Mouse (Mus musculus): ENCODE data around the gene Sirt3. TPM values are rescaled to one million over a fixed set of nuclear protein-coding genes. Genes with fewer than 3 reads are reported as not detected.

The Sirt3 gene
- total RNA-seq (2021) = 10 to 100 TPM; 20.4 to 27.3 TPM
- long read RNA-seq, experiment 1, transcript Sirt3-202 (7 exons, 1,416 nt) = major isoform, 8 of 55 reads
- long read RNA-seq, experiment 1, partial matches to known transcripts = 3 of 55 reads
- long read RNA-seq, experiment 1, other reads (novel, unspliced or antisense) = 43 of 55 reads
- long read RNA-seq, experiment 2, transcript Sirt3-202 (7 exons, 1,416 nt) = major isoform, 7 of 31 reads
- long read RNA-seq, experiment 2, partial matches to known transcripts = 3 of 31 reads
- long read RNA-seq, experiment 2, other reads (novel, unspliced or antisense) = 20 of 31 reads

GRCm38 (mm10) chr7:140881696-140882468, at the start of gene Sirt3, which contains the start of gene Psmd13:
Sirt3 (minus strand) TSS chr7:140882309.
Psmd13 (plus strand) TSS chr7:140881968.
- intact Hi-C loops (cut with DNase I) = loop anchor here (2.0 kb wide), 2 partner anchors 21 to 25 kb away; partner anchors contain the start of genes Bet1l, Gm45785 and Ric8a
- Histone ChIP-seq H3K27ac (peak within 1 kb of the TSS; percentile 89), H3K4me3 (peak within 1 kb of the TSS; percentile 82)
- peak; percentile 96 for DNase-seq
- TF ChIP-seq CTCF (IDR thresholded peaks at IDR 0.05) = no peak

GRCm38 (mm10) chr7:140927181-140927580, 45.1 kb upstream of the Sirt3 start:
- DNase-seq = no peak
- Histone ChIP-seq H3K27ac (no peak overlapping the region), H3K4me3 (no peak overlapping the region)
- no peak for TF ChIP-seq CTCF (IDR thresholded peaks at IDR 0.05)
- intact Hi-C loops (cut with DNase I) = no loop called here

- Histone ChIP-seq H3K27ac (no peak overlapping the region), H3K4me3 (peak overlapping the region; percentile 62)
- TF ChIP-seq CTCF (IDR thresholded peaks at IDR 0.05) = no peak
- no peak for DNase-seq
- intact Hi-C loops (cut with DNase I) = no loop called here
Measured at GRCm38 (mm10) chr7:140923070-140923775, 41.1 kb upstream of the Sirt3 start.

GRCm38 (mm10) chr7:140922398-140923069, 40.4 kb upstream of the Sirt3 start:
- H3K4me3 ChIP-seq = peak overlapping the region; percentile 62
- H3K27ac ChIP-seq = no peak overlapping the region
- intact Hi-C loops (cut with DNase I) = no loop called here
- peak; percentile 81 for DNase-seq
- no peak for TF ChIP-seq CTCF (IDR thresholded peaks at IDR 0.05)

GRCm38 (mm10) chr7:140921225-140921975, 39.3 kb upstream of the Sirt3 start:
- intact Hi-C loops (cut with DNase I) = no loop called here
- no peak for DNase-seq
- Histone ChIP-seq H3K4me3 (no peak overlapping the region), H3K27ac (no peak overlapping the region)
- no peak for TF ChIP-seq CTCF (IDR thresholded peaks at IDR 0.05)

GRCm38 (mm10) chr7:140920418-140921029, 38.4 kb upstream of the Sirt3 start, which contains the start of gene Nlrp6:
Nlrp6 (plus strand) TSS chr7:140920902.
- intact Hi-C loops (cut with DNase I) = no loop called here
- TF ChIP-seq CTCF (IDR thresholded peaks at IDR 0.05) = no peak
- DNase-seq = no peak
- Histone ChIP-seq H3K4me3 (no peak within 1 kb of the TSS), H3K27ac (no peak within 1 kb of the TSS)

- H3K4me3 ChIP-seq = no peak overlapping the region
- H3K27ac ChIP-seq = no peak overlapping the region
- no peak for DNase-seq
- no peak for TF ChIP-seq CTCF (IDR thresholded peaks at IDR 0.05)
- intact Hi-C loops (cut with DNase I) = no loop called here
Measured at GRCm38 (mm10) chr7:140919911-140920310, 37.8 kb upstream of the Sirt3 start.

GRCm38 (mm10) chr7:140914031-140914690, 32.1 kb upstream of the Sirt3 start:
- H3K27ac ChIP-seq = no peak overlapping the region
- no peak for TF ChIP-seq CTCF (IDR thresholded peaks at IDR 0.05)
- DNase-seq = no peak
- H3K4me3 ChIP-seq = no peak overlapping the region
- intact Hi-C loops (cut with DNase I) = no loop called here

- intact Hi-C loops (cut with DNase I) = no loop called here
- no peak overlapping the region for H3K27ac ChIP-seq
- TF ChIP-seq CTCF (IDR thresholded peaks at IDR 0.05) = no peak
Measured at GRCm38 (mm10) chr7:140912846-140913482, 30.9 kb upstream of the Sirt3 start.

GRCm38 (mm10) chr7:140912293-140912692, 30.2 kb upstream of the Sirt3 start:
- intact Hi-C loops (cut with DNase I) = no loop called here
- DNase-seq = no peak

More at GRCm38 (mm10) chr7:140912846-140913482, 30.9 kb upstream of the Sirt3 start:
- H3K4me3 ChIP-seq = no peak overlapping the region
- no peak for DNase-seq

More at GRCm38 (mm10) chr7:140912293-140912692, 30.2 kb upstream of the Sirt3 start:
- no peak for TF ChIP-seq CTCF (IDR thresholded peaks at IDR 0.05)
- no peak overlapping the region for H3K4me3 ChIP-seq
- no peak overlapping the region for H3K27ac ChIP-seq

Measured in gastrocnemius, adult 2 months (tissue).